Mouse (Mus musculus): ENCODE data around the gene Olfr190. TPM values are rescaled to one million over a fixed set of nuclear protein-coding genes. Genes with fewer than 3 reads are reported as not detected.

The Olfr190 gene
- polyA plus RNA-seq, 1 experiment from 2014 or later: not detected

DNA sequence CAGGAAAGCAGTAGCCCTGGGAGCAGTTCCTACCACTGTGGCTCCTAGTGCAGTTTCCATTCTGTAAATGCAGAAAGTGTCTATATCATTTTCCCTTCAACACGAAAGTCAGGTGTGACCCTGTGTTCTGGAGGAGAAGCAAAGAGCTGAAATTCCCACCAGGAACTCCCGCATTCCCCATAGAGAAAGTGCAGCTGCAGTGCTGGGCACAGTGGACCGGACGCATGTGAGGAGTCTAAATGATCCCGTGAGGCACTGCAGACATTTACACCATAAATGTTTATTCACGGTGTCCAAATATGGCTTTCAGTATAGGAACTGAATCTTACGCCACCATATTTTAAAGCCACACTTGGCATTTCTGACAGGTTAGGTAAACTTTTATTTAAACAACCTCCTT lies 38.1 kb downstream of the Olfr190 start, which contains the start of gene Olfr187:
TSS of gene Olfr187 (minus strand) at position 58 of the 400 bp plus-strand sequence.
- H3K27ac ChIP-seq (ENCODE audit: low read depth): no peak within 1 kb of the TSS
- ATAC-seq (no peak), DNase-seq (no peak)
- no peak within 1 kb of the TSS for H3K4me3 ChIP-seq (ENCODE audit: low read depth, low read length)
- TF ChIP-seq EP300 (IDR thresholded peaks at IDR 0.05; ENCODE audit: low read depth): no peak
- TF ChIP-seq CTCF (IDR thresholded peaks at IDR 0.05; ENCODE audit: low read depth): no peak
- H3K27me3 ChIP-seq (ENCODE audit: insufficient read depth, low read length): no peaks in the 10 kb centered on the region
- H3K9ac ChIP-seq (replicated peaks): no peak within 1 kb of the TSS
- no peaks in the 10 kb centered on the region for H3K4me1 ChIP-seq (ENCODE audit: insufficient read depth)
- H3K4me2 ChIP-seq (ENCODE audit: low read depth, low read length): no peak within 1 kb of the TSS
- no peaks in the 10 kb centered on the region for H3K36me3 ChIP-seq (replicated peaks; ENCODE audit: insufficient read depth, low read length)
- WGBS (ENCODE audit: insufficient replicate concordance): 83% methylated on average over 7 of the region's 7 CpGs
- no peaks in the 10 kb centered on the region for H3K9me3 ChIP-seq (ENCODE audit: low read length)

DNA sequence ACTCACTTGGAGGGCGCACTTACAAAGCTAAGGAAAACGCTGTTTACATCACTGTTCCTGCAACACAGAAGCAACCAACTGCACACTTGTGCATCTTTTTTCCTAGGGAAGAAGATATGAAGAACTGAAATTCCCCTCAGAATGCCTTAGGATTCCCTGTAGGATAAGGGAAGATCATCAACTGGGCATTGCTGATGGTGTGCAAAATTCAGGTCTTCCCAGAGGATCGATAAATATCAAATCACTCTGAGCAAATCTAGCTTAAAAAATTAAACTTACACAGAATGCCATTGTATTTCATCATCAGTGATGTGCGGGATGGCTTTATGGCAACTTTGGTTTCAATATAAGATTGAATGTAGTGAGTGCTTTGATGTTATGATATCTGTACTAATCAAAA lies 47.6 kb downstream of the Olfr190 start, which contains the start of gene Olfr186:
TSS of gene Olfr186 (minus strand) at position 101 of the 400 bp plus-strand sequence.
- no peak for TF ChIP-seq EP300 (IDR thresholded peaks at IDR 0.05; ENCODE audit: low read depth)
- no peak for TF ChIP-seq CTCF (IDR thresholded peaks at IDR 0.05; ENCODE audit: low read depth)
- WGBS (ENCODE audit: insufficient replicate concordance): 83% methylated on average over 4 of the region's 4 CpGs
- H3K27me3 ChIP-seq (ENCODE audit: insufficient read depth, low read length): no peaks in the 10 kb centered on the region
- H3K4me2 ChIP-seq (ENCODE audit: low read depth, low read length): no peak within 1 kb of the TSS
- DNase-seq: no peak
- H3K27ac ChIP-seq (ENCODE audit: low read depth): no peak within 1 kb of the TSS
- no peak within 1 kb of the TSS for H3K9ac ChIP-seq (replicated peaks)
- no peaks in the 10 kb centered on the region for H3K9me3 ChIP-seq (ENCODE audit: low read length)
- H3K36me3 ChIP-seq (replicated peaks; ENCODE audit: insufficient read depth, low read length): no peaks in the 10 kb centered on the region
- no peak for ATAC-seq
- no peak within 1 kb of the TSS for H3K4me3 ChIP-seq (ENCODE audit: low read depth, low read length)
- no peaks in the 10 kb centered on the region for H3K4me1 ChIP-seq (ENCODE audit: insufficient read depth)

Other genes starting within 250 kb of the Olfr190 start
- not detected in 2 replicates for gene Olfr177, start 203.2 kb downstream of the Olfr190 start, polyA plus RNA-seq (2015; fragmentation: Nextera tagmentation; extraction: Ambion mirVana)
- not detected in 2 replicates for gene Olfr178, start 185.9 kb downstream of the Olfr190 start, polyA plus RNA-seq (2015; fragmentation: Nextera tagmentation; extraction: Ambion mirVana)
- not detected in 2 replicates for gene Olfr181, start 149.2 kb downstream of the Olfr190 start, polyA plus RNA-seq (2015; fragmentation: Nextera tagmentation; extraction: Ambion mirVana)
- gene Olfr180, start 148.6 kb downstream of the Olfr190 start, polyA plus RNA-seq (2015; fragmentation: Nextera tagmentation; extraction: Ambion mirVana): not detected in 2 replicates
- gene Olfr183, start 82.6 kb downstream of the Olfr190 start, polyA plus RNA-seq (2015; fragmentation: Nextera tagmentation; extraction: Ambion mirVana): not detected in 2 replicates
- not detected in 2 replicates for gene Olfr186, start 47.7 kb downstream of the Olfr190 start, polyA plus RNA-seq (2015; fragmentation: Nextera tagmentation; extraction: Ambion mirVana)
- not detected in 2 replicates for gene Olfr187, start 38.2 kb downstream of the Olfr190 start, polyA plus RNA-seq (2015; fragmentation: Nextera tagmentation; extraction: Ambion mirVana)
- gene Olfr191, start 11.8 kb upstream of the Olfr190 start, polyA plus RNA-seq (2015; fragmentation: Nextera tagmentation; extraction: Ambion mirVana): not detected in 2 replicates
- gene Olfr193, start 33.9 kb upstream of the Olfr190 start, polyA plus RNA-seq (2015; fragmentation: Nextera tagmentation; extraction: Ambion mirVana): not detected in 2 replicates
- not detected in 2 replicates for gene Olfr194, start 43.1 kb upstream of the Olfr190 start, polyA plus RNA-seq (2015; fragmentation: Nextera tagmentation; extraction: Ambion mirVana)
- gene Olfr195, start 69.0 kb upstream of the Olfr190 start, polyA plus RNA-seq (2015; fragmentation: Nextera tagmentation; extraction: Ambion mirVana): not detected in 2 replicates
- not detected in 2 replicates for gene Olfr196, start 92.4 kb upstream of the Olfr190 start, polyA plus RNA-seq (2015; fragmentation: Nextera tagmentation; extraction: Ambion mirVana)
- not detected in 2 replicates for gene Olfr198, start 125.5 kb upstream of the Olfr190 start, polyA plus RNA-seq (2015; fragmentation: Nextera tagmentation; extraction: Ambion mirVana)
- gene Olfr199, start 141.8 kb upstream of the Olfr190 start, polyA plus RNA-seq (2015; fragmentation: Nextera tagmentation; extraction: Ambion mirVana): not detected in 2 replicates
- gene Olfr201, start 194.6 kb upstream of the Olfr190 start, polyA plus RNA-seq (2015; fragmentation: Nextera tagmentation; extraction: Ambion mirVana): not detected in 2 replicates
- gene Olfr202, start 208.8 kb upstream of the Olfr190 start, polyA plus RNA-seq (2015; fragmentation: Nextera tagmentation; extraction: Ambion mirVana): not detected in 2 replicates
- not detected in 2 replicates for gene Olfr203, start 220.9 kb upstream of the Olfr190 start, polyA plus RNA-seq (2015; fragmentation: Nextera tagmentation; extraction: Ambion mirVana)
- not detected in 2 replicates for gene Olfr204, start 240.2 kb upstream of the Olfr190 start, polyA plus RNA-seq (2015; fragmentation: Nextera tagmentation; extraction: Ambion mirVana)